Comparison of ENCODE assay signal across 8 mouse cellular contexts in the genomic region with DNA sequence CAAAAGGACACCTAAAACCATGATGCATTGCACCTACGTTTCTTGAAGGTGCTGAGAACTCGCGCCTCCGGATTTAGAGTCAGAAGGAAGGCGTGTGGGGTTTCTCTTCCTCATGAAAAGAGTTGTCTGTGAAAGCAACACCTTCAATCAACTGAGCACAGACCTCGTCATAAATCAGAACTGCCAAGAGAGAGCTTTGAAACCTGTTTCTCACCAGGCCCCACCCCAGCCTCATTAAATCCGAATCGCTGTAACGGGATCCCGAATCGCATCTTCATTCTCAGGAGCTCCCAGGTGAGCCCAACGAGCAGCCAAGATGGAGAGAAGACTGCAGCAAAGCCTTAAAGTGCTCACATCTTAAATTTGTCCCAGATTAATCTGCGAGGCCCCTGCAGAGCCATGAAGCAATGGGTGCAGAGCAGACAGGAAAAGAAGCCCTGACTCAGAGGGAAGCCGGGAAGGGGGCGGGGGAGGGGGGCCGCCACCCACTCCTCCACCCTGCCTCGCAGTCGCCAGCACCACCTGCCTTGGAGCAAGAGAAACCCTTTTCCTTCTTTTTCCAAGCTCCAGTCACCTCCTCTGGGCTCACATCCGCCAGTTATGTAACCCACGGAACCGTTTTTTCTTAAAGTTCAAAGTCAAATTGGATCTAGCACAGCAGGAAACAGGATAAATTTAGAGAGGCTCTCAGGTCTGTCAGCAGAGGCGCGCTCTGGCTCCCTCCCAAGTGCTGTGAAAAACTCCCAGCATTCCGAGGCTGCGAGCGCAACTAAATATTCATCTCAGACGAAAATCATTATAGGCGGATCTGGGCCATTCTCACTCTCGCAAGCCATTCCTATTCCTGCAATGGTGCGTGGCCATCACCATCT. TPM values are rescaled to one million over a fixed set of nuclear protein-coding genes. Genes with fewer than 3 reads are reported as not detected.
DNase-seq lines count a peak whose midpoint lies in the region; ATAC-seq lines count a peak whose summit lies in the region.

No protein-coding gene starts in this region.

- H3K4me1 ChIP-seq in hindbrain, embryonic 11.5 days (replicated peaks; ENCODE audit: control insufficient read depth, insufficient read depth, low read length): no peaks in the 10 kb centered on the region

- WGBS in hindbrain, embryonic 11.5 days: 4% methylated on average over 27 of the region's 30 CpGs

- H3K9me3 ChIP-seq in hindbrain, embryonic 11.5 days (ENCODE audit: control insufficient read depth, low read length): no peaks in the 10 kb centered on the region

- no peak for ATAC-seq in hindbrain, embryonic 11.5 days (ENCODE audit: low FRiP score)

- peak overlapping the region; percentile 25 for H3K4me3 ChIP-seq in hindbrain, embryonic 11.5 days (ENCODE audit: low read depth, low read length)

- H3K4me2 ChIP-seq in hindbrain, embryonic 11.5 days (replicated peaks; ENCODE audit: low read depth, low read length): peak overlapping the region; percentile 46

- H3K27ac ChIP-seq in hindbrain, embryonic 11.5 days (ENCODE audit: low read depth, low read length): no peak overlapping the region

- peaks cover 17% of the 10 kb centered on the region for H3K27me3 ChIP-seq in hindbrain, embryonic 11.5 days (ENCODE audit: control insufficient read depth, insufficient read depth, low read length)

- 0 out of 2 replicates have a peak overlapping the region, but pooled peaks have one; percentile 17 for H3K9ac ChIP-seq in hindbrain, embryonic 11.5 days (ENCODE audit: low read depth, low read length)

- no peaks in the 10 kb centered on the region for H3K36me3 ChIP-seq in hindbrain, embryonic 11.5 days (ENCODE audit: control insufficient read depth, insufficient read depth, low read length)

- peak; percentile 50 for DNase-seq in urinary bladder, postnatal 14 days (ENCODE audit: low spot score)
- DNase-seq in urinary bladder, adult 18-20 months (ENCODE audit: low spot score in 2 of 2): no peak
- peak; percentile 75 to 78 for DNase-seq in frontal cortex, postnatal 10 days (ENCODE audit: low spot score in 2 of 2)
- peak; percentile 45 for DNase-seq in hindbrain, embryonic 11.5 days (ENCODE audit: low spot score)
- peak; percentile 67 for DNase-seq in layer of hippocampus, adult 9-10 months (ENCODE audit: low spot score)
- DNase-seq in lung, adult 18-20 months: peak; percentile 44 to 63
- peak; percentile 57 for DNase-seq in retina, embryonic 14.5 days (ENCODE audit: low spot score)
- DNase-seq in thymus, postnatal 14 days: no peak

RNA-seq across cellular contexts. Expression of gene Nsun2, which starts 51.7 kb away (rescaled TPM):
- 114 and 134 TPM in 2 replicates for polyA plus RNA-seq in hindbrain, embryonic 11.5 days (2014; fragmentation: Nextera tagmentation; extraction: Ambion mirVana)

RNA-seq across cellular contexts. Expression of gene Tent4a, which starts 52.5 kb away (rescaled TPM):
- polyA plus RNA-seq in hindbrain, embryonic 11.5 days (2014; fragmentation: Nextera tagmentation; extraction: Ambion mirVana): 8.4 and 8.8 TPM in 2 replicates

Comparison
In these comparisons a context has a peak if more than half of its experiments do, and no peak if none do; other contexts are left out.
1. DNase-seq: peak in urinary bladder, postnatal 14 days (single experiment), frontal cortex, postnatal 10 days (2 of 2), hindbrain, embryonic 11.5 days (single experiment), layer of hippocampus, adult 9-10 months (single experiment), lung, adult 18-20 months (2 of 2) and retina, embryonic 14.5 days (single experiment); none in urinary bladder, adult 18-20 months (0 of 2) and thymus, postnatal 14 days (single experiment).